Mouse (Mus musculus): Measurements from ENCODE around the gene Rnf150. TPM values are rescaled to one million over a fixed set of nuclear protein-coding genes. Genes with fewer than 3 reads are reported as not detected.

The Rnf150 gene
- total RNA-seq, 2 experiments from 2014 or later = 48.5 to 48.8 TPM

GRCm38 (mm10) chr8:82896796-82897195, 33.6 kb downstream of the Rnf150 start:
- no peak overlapping the region for H3K27ac ChIP-seq
- no peak overlapping the region for H3K4me3 ChIP-seq
- DNase-seq (ENCODE audit: extremely low spot score in 1 of 2, low spot score in 2 of 2) = no peak
- TF ChIP-seq CTCF (IDR thresholded peaks at IDR 0.05) = no peak
- intact Hi-C loops (cut with DNase I) = loop anchor here (5.0 kb wide), 1 partner anchor 71 kb away; no protein-coding TSS in a partner anchor

GRCm38 (mm10) chr8:82897628-82898458, 34.7 kb downstream of the Rnf150 start:
- TF ChIP-seq CTCF (IDR thresholded peaks at IDR 0.05) = no peak
- DNase-seq (ENCODE audit: extremely low spot score in 1 of 2, low spot score in 2 of 2) = no peak
- no peak overlapping the region for H3K27ac ChIP-seq
- intact Hi-C loops (cut with DNase I) = loop anchor here (5.0 kb wide), 1 partner anchor 69 kb away; no protein-coding TSS in a partner anchor
- H3K4me3 ChIP-seq = no peak overlapping the region

GRCm38 (mm10) chr8:82898459-82898841, 35.3 kb downstream of the Rnf150 start:
- intact Hi-C loops (cut with DNase I) = loop anchor here (5.0 kb wide), 1 partner anchor 69 kb away; no protein-coding TSS in a partner anchor
- no peak overlapping the region for H3K27ac ChIP-seq
- DNase-seq (ENCODE audit: extremely low spot score in 1 of 2, low spot score in 2 of 2) = no peak
- TF ChIP-seq CTCF (IDR thresholded peaks at IDR 0.05) = no peak
- no peak overlapping the region for H3K4me3 ChIP-seq

GRCm38 (mm10) chr8:82900958-82901357, 37.8 kb downstream of the Rnf150 start:
- TF ChIP-seq CTCF (IDR thresholded peaks at IDR 0.05) = no peak
- DNase-seq (ENCODE audit: extremely low spot score in 1 of 2, low spot score in 2 of 2) = no peak
- intact Hi-C loops (cut with DNase I) = no loop called here
- Histone ChIP-seq H3K27ac (no peak overlapping the region), H3K4me3 (no peak overlapping the region)

- DNase-seq (ENCODE audit: extremely low spot score in 1 of 2, low spot score in 2 of 2) = no peak
- H3K27ac ChIP-seq = no peak overlapping the region
- no peak for TF ChIP-seq CTCF (IDR thresholded peaks at IDR 0.05)
- no peak overlapping the region for H3K4me3 ChIP-seq
- intact Hi-C loops (cut with DNase I) = no loop called here
Measured at GRCm38 (mm10) chr8:82901549-82902138, 38.5 kb downstream of the Rnf150 start.

- Histone ChIP-seq H3K27ac (no peak overlapping the region), H3K4me3 (no peak overlapping the region)
- no peak for TF ChIP-seq CTCF (IDR thresholded peaks at IDR 0.05)
- no peak for DNase-seq (ENCODE audit: extremely low spot score in 1 of 2, low spot score in 2 of 2)
- intact Hi-C loops (cut with DNase I) = no loop called here
Measured at GRCm38 (mm10) chr8:82903497-82903896, 40.3 kb downstream of the Rnf150 start.

- TF ChIP-seq CTCF (IDR thresholded peaks at IDR 0.05) = no peak
- no peak for DNase-seq (ENCODE audit: extremely low spot score in 1 of 2, low spot score in 2 of 2)
- H3K27ac ChIP-seq = no peak overlapping the region
- intact Hi-C loops (cut with DNase I) = no loop called here
- no peak overlapping the region for H3K4me3 ChIP-seq
Measured at GRCm38 (mm10) chr8:82907271-82907670, 44.1 kb downstream of the Rnf150 start.

GRCm38 (mm10) chr8:82911436-82911835, 48.3 kb downstream of the Rnf150 start:
- Histone ChIP-seq H3K4me3 (no peak overlapping the region), H3K27ac (no peak overlapping the region)
- DNase-seq (ENCODE audit: extremely low spot score in 1 of 2, low spot score in 2 of 2) = no peak
- no peak for TF ChIP-seq CTCF (IDR thresholded peaks at IDR 0.05)
- intact Hi-C loops (cut with DNase I) = no loop called here

- no peak overlapping the region for H3K27ac ChIP-seq
- intact Hi-C loops (cut with DNase I) = no loop called here
- no peak for TF ChIP-seq CTCF (IDR thresholded peaks at IDR 0.05)
- H3K4me3 ChIP-seq = no peak overlapping the region
- no peak for DNase-seq (ENCODE audit: extremely low spot score in 1 of 2, low spot score in 2 of 2)
Measured at GRCm38 (mm10) chr8:82912282-82912681, 49.1 kb downstream of the Rnf150 start.

GRCm38 (mm10) chr8:82914543-82914942, 51.4 kb downstream of the Rnf150 start:
- no peak for TF ChIP-seq CTCF (IDR thresholded peaks at IDR 0.05)
- H3K4me3 ChIP-seq = no peak overlapping the region
- DNase-seq (ENCODE audit: extremely low spot score in 1 of 2, low spot score in 2 of 2) = no peak
- H3K27ac ChIP-seq = no peak overlapping the region
- intact Hi-C loops (cut with DNase I) = no loop called here

- Histone ChIP-seq H3K4me3 (no peak overlapping the region), H3K27ac (no peak overlapping the region)
- TF ChIP-seq CTCF (IDR thresholded peaks at IDR 0.05) = no peak
- no peak for DNase-seq (ENCODE audit: extremely low spot score in 1 of 2, low spot score in 2 of 2)
- intact Hi-C loops (cut with DNase I) = no loop called here
Measured at GRCm38 (mm10) chr8:82916851-82917539, 53.8 kb downstream of the Rnf150 start.

Data from left cerebral cortex, adult 2 months (tissue).